Mouse (Mus musculus): ENCODE data around the gene Per2. TPM values are rescaled to one million over a fixed set of nuclear protein-coding genes. Genes with fewer than 3 reads are reported as not detected.
"Not testable (repeated sequence)": the region's sequence is repeated elsewhere in the genome, so short reads cannot be mapped to it uniquely, and the experiment has no call there.

Per2 gene
- polyA plus RNA-seq, 1 experiment = 18.1 TPM

GRCm38 (mm10) chr1:91490322-91490721 is 31.2 kb upstream of the Per2 start:
- 74% methylated on average over 1 of the region's 1 CpGs for WGBS
- TF ChIP-seq POLR2A (IDR thresholded peaks at IDR 0.05; ENCODE audit: borderline replicate concordance, insufficient read depth, low read length) (no peak), CTCF (IDR thresholded peaks at IDR 0.05; ENCODE audit: borderline replicate concordance, insufficient read depth, low read depth, low read length) (no peak)
- no peak overlapping the region for H3K4me3 ChIP-seq (replicated peaks; ENCODE audit: insufficient read depth, low read depth, low read length)

GRCm38 (mm10) chr1:91486165-91486564 is 27.0 kb upstream of the Per2 start:
- no peak for TF ChIP-seq POLR2A (IDR thresholded peaks at IDR 0.05; ENCODE audit: borderline replicate concordance, insufficient read depth, low read length)
- no peak for TF ChIP-seq CTCF (IDR thresholded peaks at IDR 0.05; ENCODE audit: borderline replicate concordance, insufficient read depth, low read depth, low read length)
- DNase-seq = no peak
- Histone ChIP-seq H3K4me3 (replicated peaks; ENCODE audit: insufficient read depth, low read depth, low read length) (no peak overlapping the region), H3K27ac (ENCODE audit: insufficient read depth, low read length) (no peak overlapping the region), H3K27me3 (ENCODE audit: control insufficient read depth, insufficient read depth, low read length) (no peaks in the 10 kb centered on the region), H3K4me1 (ENCODE audit: control insufficient read depth, insufficient read depth, low read length) (no peaks in the 10 kb centered on the region)
- 77% methylated on average over 3 of the region's 3 CpGs for WGBS

More at GRCm38 (mm10) chr1:91490322-91490721, 31.2 kb upstream of the Per2 start:
- Histone ChIP-seq H3K27me3 (ENCODE audit: control insufficient read depth, insufficient read depth, low read length) (no peaks in the 10 kb centered on the region), H3K27ac (ENCODE audit: insufficient read depth, low read length) (no peak overlapping the region), H3K4me1 (ENCODE audit: control insufficient read depth, insufficient read depth, low read length) (peaks cover 4% of the 10 kb centered on the region)
- no peak for DNase-seq

GRCm38 (mm10) chr1:91485422-91485821 is 26.3 kb upstream of the Per2 start:
- Histone ChIP-seq H3K4me3 (replicated peaks; ENCODE audit: insufficient read depth, low read depth, low read length) (no peak overlapping the region), H3K27ac (ENCODE audit: insufficient read depth, low read length) (no peak overlapping the region), H3K4me1 (ENCODE audit: control insufficient read depth, insufficient read depth, low read length) (no peaks in the 10 kb centered on the region), H3K27me3 (ENCODE audit: control insufficient read depth, insufficient read depth, low read length) (no peaks in the 10 kb centered on the region)
- WGBS = 55% methylated on average over 3 of the region's 3 CpGs
- DNase-seq = no peak
- TF ChIP-seq CTCF (IDR thresholded peaks at IDR 0.05; ENCODE audit: borderline replicate concordance, insufficient read depth, low read depth, low read length) (no peak), POLR2A (IDR thresholded peaks at IDR 0.05; ENCODE audit: borderline replicate concordance, insufficient read depth, low read length) (no peak)

DNA sequence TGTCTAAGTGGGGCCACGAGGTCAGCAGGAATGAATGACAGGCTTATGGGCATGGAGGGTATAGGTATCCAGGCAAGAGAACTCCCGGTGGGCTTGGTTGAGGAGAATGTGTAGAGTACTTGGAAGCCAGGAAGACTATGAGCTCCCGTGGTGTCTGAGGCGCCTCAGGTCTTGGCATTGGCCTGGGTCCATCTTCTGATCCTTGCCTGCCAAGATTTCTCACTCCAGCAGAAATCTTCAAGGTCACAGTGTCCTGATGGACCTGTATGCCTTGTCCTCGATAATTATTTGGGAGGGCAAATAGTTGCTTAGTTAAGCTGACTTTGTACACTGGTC is 24.9 kb upstream of the Per2 start:
- Histone ChIP-seq H3K4me1 (ENCODE audit: control insufficient read depth, insufficient read depth, low read length) (no peaks in the 10 kb centered on the region), H3K27me3 (ENCODE audit: control insufficient read depth, insufficient read depth, low read length) (no peaks in the 10 kb centered on the region), H3K27ac (ENCODE audit: insufficient read depth, low read length) (no peak overlapping the region), H3K4me3 (replicated peaks; ENCODE audit: insufficient read depth, low read depth, low read length) (no peak overlapping the region)
- no peak for TF ChIP-seq POLR2A (IDR thresholded peaks at IDR 0.05; ENCODE audit: borderline replicate concordance, insufficient read depth, low read length)
- TF ChIP-seq CTCF (IDR thresholded peaks at IDR 0.05; ENCODE audit: borderline replicate concordance, insufficient read depth, low read depth, low read length) = no peak
- WGBS = 23% methylated on average over 5 of the region's 5 CpGs
- no peak for DNase-seq

DNA sequence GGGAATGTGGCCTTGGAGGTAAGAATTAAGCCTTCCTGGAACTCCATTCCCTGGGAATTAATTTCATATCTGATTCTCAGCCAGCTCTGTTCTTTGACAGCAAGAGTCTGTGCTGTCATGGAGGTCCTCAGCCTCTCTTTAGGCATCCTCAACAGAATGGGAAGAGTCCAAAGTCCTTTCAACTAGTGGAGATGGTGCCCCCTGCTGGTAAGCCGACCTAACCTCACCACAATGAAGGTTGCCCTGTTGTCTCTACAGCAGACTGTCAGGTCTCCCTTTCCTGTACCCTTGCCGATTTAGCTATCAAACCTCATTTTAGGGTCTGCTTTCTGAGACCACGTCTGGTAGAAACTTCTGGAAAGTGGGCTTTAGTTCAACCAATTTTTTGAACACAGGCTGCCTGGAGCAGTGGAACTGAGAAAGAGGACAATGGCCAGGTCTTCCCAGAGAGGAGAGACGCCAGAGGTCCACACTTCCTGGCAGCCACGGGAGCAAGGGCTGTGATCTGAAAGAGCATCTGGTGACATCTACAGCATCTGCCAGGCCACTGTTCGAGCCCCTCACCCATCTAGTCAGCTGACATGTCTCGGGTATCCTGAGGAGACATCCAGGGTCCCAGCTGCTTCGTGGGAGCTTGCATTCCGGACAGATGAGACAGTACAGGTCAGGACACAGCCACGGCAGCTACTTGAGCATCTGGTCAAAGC is 24.3 kb upstream of the Per2 start:
- Histone ChIP-seq H3K27ac (ENCODE audit: insufficient read depth, low read length) (no peak overlapping the region), H3K4me1 (ENCODE audit: control insufficient read depth, insufficient read depth, low read length) (no peaks in the 10 kb centered on the region), H3K27me3 (ENCODE audit: control insufficient read depth, insufficient read depth, low read length) (no peaks in the 10 kb centered on the region), H3K4me3 (replicated peaks; ENCODE audit: insufficient read depth, low read depth, low read length) (no peak overlapping the region)
- 15% methylated on average over 10 of the region's 10 CpGs for WGBS
- TF ChIP-seq POLR2A (IDR thresholded peaks at IDR 0.05; ENCODE audit: borderline replicate concordance, insufficient read depth, low read length) (no peak), CTCF (IDR thresholded peaks at IDR 0.05; ENCODE audit: borderline replicate concordance, insufficient read depth, low read depth, low read length) (peak; percentile 87)
- DNase-seq = peak; percentile 70 to 83

- DNase-seq = no peak
- no peak overlapping the region for H3K27ac ChIP-seq (ENCODE audit: insufficient read depth, low read length)
- no peaks in the 10 kb centered on the region for H3K4me1 ChIP-seq (ENCODE audit: control insufficient read depth, insufficient read depth, low read length)
- no peak overlapping the region for H3K4me3 ChIP-seq (replicated peaks; ENCODE audit: insufficient read depth, low read depth, low read length)
- 56% methylated on average over 7 of the region's 7 CpGs for WGBS
- no peaks in the 10 kb centered on the region for H3K27me3 ChIP-seq (ENCODE audit: control insufficient read depth, insufficient read depth, low read length)
- TF ChIP-seq CTCF (IDR thresholded peaks at IDR 0.05; ENCODE audit: borderline replicate concordance, insufficient read depth, low read depth, low read length) (no peak), POLR2A (IDR thresholded peaks at IDR 0.05; ENCODE audit: borderline replicate concordance, insufficient read depth, low read length) (no peak)
Observed at GRCm38 (mm10) chr1:91482616-91483211, 23.6 kb upstream of the Per2 start.

- DNase-seq = no peak
- 98% methylated on average over 1 of the region's 1 CpGs for WGBS
- no peaks in the 10 kb centered on the region for H3K4me1 ChIP-seq (ENCODE audit: control insufficient read depth, insufficient read depth, low read length)
- TF ChIP-seq POLR2A (IDR thresholded peaks at IDR 0.05; ENCODE audit: borderline replicate concordance, insufficient read depth, low read length) = no peak
- no peak for TF ChIP-seq CTCF (IDR thresholded peaks at IDR 0.05; ENCODE audit: borderline replicate concordance, insufficient read depth, low read depth, low read length)
- H3K27ac ChIP-seq (ENCODE audit: insufficient read depth, low read length) = no peak overlapping the region
- no peak overlapping the region for H3K4me3 ChIP-seq (replicated peaks; ENCODE audit: insufficient read depth, low read depth, low read length)
- H3K27me3 ChIP-seq (ENCODE audit: control insufficient read depth, insufficient read depth, low read length) = no peaks in the 10 kb centered on the region
Observed at GRCm38 (mm10) chr1:91478958-91479357, 19.8 kb upstream of the Per2 start.

GRCm38 (mm10) chr1:91478145-91478544 is 19.0 kb upstream of the Per2 start:
- H3K27ac ChIP-seq (ENCODE audit: insufficient read depth, low read length); H3K4me1 ChIP-seq (ENCODE audit: control insufficient read depth, insufficient read depth, low read length); H3K27me3 ChIP-seq (ENCODE audit: control insufficient read depth, insufficient read depth, low read length); DNase-seq; H3K4me3 ChIP-seq (replicated peaks; ENCODE audit: insufficient read depth, low read depth, low read length): not testable (repeated sequence)
- 89% methylated on average over 13 of the region's 13 CpGs for WGBS

All from cerebellum, adult 2 months (tissue).